Mouse (Mus musculus): Measurements from ENCODE around the gene Tmbim4. TPM values are rescaled to one million over a fixed set of nuclear protein-coding genes. Genes with fewer than 3 reads are reported as not detected.

Gene Tmbim4
- 111 and 114 TPM in 2 replicates for polyA plus RNA-seq (2014; fragmentation: Nextera tagmentation; extraction: Ambion mirVana)

DNA sequence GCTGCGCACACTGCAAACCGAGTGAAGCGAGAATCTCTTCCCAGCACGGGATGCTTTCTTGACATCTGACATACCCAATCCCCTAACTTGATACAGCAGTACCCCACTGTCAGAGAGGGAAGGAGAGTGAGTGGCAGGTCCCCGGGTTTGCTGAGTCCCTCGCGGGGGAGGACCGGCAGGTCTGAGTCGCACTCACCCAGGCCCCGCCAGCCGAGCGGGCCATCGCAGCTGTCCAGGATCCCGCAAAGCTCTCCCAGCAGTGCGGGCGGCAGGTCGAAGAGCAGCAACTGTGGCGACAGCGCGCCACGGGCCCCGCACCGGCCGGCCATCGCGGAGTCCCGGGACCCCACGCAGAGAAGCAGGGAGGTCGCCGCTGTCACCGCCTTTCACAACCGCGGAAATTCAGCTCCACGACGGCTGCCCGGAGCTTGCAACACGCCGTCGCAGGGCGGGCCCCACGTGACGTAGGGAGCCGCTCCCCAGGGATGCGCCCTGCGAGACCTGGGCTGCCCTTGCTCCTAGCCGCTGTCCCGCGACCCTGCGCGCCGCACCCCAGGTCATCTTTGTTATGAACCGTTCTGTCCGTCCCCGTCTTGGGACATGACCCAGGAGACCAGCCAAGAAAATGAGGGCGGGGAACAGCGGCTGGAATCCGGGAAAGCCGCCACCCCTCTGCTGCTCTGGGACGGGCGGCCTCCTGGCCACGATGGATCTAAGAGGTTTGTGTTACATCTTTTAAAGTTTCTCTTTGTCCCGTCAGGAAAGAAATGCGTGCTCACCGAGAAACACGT, at the start of gene Tmbim4:
TSS of gene Tmbim4 (plus strand) at position 460 of the 791 bp plus-strand sequence.
- Histone ChIP-seq H3K4me2 (peak within 1 kb of the TSS; percentile 99), H3K27ac (ENCODE audit: low read depth, low read length) (no peak within 1 kb of the TSS), H3K4me3 (ENCODE audit: low read depth, low read length) (peak within 1 kb of the TSS; percentile 64), H3K36me3 (ENCODE audit: control insufficient read depth, insufficient read depth, low read length) (no peaks in the 10 kb centered on the region), H3K9ac (ENCODE audit: low read depth, low read length) (peak within 1 kb of the TSS; percentile 58), H3K4me1 (replicated peaks; ENCODE audit: control insufficient read depth, insufficient read depth, low read length) (no peaks in the 10 kb centered on the region; the same call in none of the 2 replicates), H3K9me3 (ENCODE audit: control insufficient read depth, low read length) (no peaks in the 10 kb centered on the region), H3K27me3 (replicated peaks; ENCODE audit: control insufficient read depth, insufficient read depth, low read length) (peaks cover 11% of the 10 kb centered on the region)
- DNase-seq (ENCODE audit: low spot score) (peak; percentile 62), ATAC-seq (replicated peaks; ENCODE audit: low FRiP score) (peak; percentile 77)
- 2% methylated on average over 65 of the region's 65 CpGs for WGBS

DNA sequence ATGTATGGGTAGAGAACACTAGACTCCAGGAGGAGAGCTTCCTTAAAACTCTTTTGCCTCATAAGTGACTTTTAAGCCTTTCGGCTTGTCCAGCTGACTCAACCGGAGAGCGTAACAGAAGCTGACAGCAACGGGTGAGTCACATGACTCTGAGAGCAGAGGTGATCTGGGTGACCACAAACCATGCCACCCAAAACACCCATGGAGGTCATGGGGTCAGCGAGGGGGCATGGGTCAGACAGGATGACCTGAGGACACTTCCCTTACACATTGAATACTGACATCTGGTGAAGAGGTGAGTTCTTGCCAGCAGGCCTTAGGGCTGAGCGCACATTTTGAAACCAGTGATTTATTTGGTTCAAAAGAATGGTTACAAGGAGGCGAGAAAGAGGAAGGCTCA, 49.7 kb upstream of the Tmbim4 start:
- 87% methylated on average over 7 of the region's 7 CpGs for WGBS
- ATAC-seq (replicated peaks; ENCODE audit: low FRiP score) (no peak), DNase-seq (ENCODE audit: low spot score) (no peak)
- Histone ChIP-seq H3K9ac (ENCODE audit: low read depth, low read length) (no peak overlapping the region), H3K27me3 (replicated peaks; ENCODE audit: control insufficient read depth, insufficient read depth, low read length) (no peaks in the 10 kb centered on the region), H3K9me3 (ENCODE audit: control insufficient read depth, low read length) (peaks cover 3% of the 10 kb centered on the region; the same call in 1 of the 2 replicates), H3K4me2 (no peak overlapping the region), H3K27ac (ENCODE audit: low read depth, low read length) (no peak overlapping the region), H3K36me3 (ENCODE audit: control insufficient read depth, insufficient read depth, low read length) (no peaks in the 10 kb centered on the region), H3K4me3 (ENCODE audit: low read depth, low read length) (no peak overlapping the region), H3K4me1 (replicated peaks; ENCODE audit: control insufficient read depth, insufficient read depth, low read length) (no peaks in the 10 kb centered on the region)

DNA sequence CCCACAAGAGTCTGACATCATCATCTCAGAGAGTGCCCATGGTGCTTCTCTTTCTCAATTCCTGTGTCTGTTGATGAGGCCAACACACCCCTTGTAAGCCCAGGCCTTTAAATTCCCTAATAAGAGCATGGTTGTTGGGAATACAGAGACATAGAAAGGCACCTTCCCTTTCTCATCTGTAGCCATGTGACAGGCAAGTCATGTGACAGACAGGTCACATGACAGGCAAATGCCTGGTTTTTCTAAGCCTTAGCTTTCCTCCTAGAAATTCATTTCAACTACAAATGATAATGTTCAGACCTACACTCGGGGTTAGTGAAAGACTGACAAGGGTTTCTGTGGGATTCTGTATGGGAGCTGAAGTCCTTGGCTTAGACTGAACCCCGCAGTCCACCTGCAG, 47.5 kb upstream of the Tmbim4 start:
- ATAC-seq (replicated peaks; ENCODE audit: low FRiP score) = no peak

DNA sequence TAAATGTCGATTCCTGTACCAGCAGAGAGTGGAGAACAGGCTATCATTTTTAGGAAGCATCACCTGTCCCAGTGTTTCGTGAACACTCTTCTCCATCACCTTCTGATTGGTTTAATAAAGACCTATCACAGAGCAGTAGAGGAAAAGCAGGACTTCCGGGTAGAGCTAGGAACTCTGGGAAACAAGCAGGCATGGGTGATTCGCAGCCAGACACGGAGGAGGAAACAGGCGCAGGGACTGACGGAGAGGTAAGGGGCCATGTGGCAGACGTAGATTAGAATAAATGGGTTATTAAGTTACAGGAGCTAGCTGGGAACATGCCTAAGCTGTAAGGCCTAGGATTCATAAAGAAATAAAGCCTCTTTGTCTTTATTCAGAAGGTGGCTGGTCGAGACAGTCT, 40.9 kb upstream of the Tmbim4 start:
- Histone ChIP-seq H3K9ac (ENCODE audit: low read depth, low read length) (no peak overlapping the region), H3K9me3 (ENCODE audit: control insufficient read depth, low read length) (no peaks in the 10 kb centered on the region), H3K4me2 (no peak overlapping the region), H3K27ac (ENCODE audit: low read depth, low read length) (no peak overlapping the region), H3K27me3 (replicated peaks; ENCODE audit: control insufficient read depth, insufficient read depth, low read length) (no peaks in the 10 kb centered on the region), H3K36me3 (ENCODE audit: control insufficient read depth, insufficient read depth, low read length) (no peaks in the 10 kb centered on the region; the same call in 1 of the 2 replicates), H3K4me3 (ENCODE audit: low read depth, low read length) (no peak overlapping the region), H3K4me1 (replicated peaks; ENCODE audit: control insufficient read depth, insufficient read depth, low read length) (no peaks in the 10 kb centered on the region)
- 81% methylated on average over 9 of the region's 9 CpGs for WGBS
- ATAC-seq (replicated peaks; ENCODE audit: low FRiP score) (no peak), DNase-seq (ENCODE audit: low spot score) (no peak)

More for the DNA sequence above, 47.5 kb upstream of the Tmbim4 start:
- 80% methylated on average over 2 of the region's 2 CpGs for WGBS
- DNase-seq (ENCODE audit: low spot score) = no peak
- no peak overlapping the region for H3K4me3 ChIP-seq (ENCODE audit: low read depth, low read length)
- H3K9me3 ChIP-seq (ENCODE audit: control insufficient read depth, low read length) = peaks cover 3% of the 10 kb centered on the region; the same call in 1 of the 2 replicates
- no peak overlapping the region for H3K27ac ChIP-seq (ENCODE audit: low read depth, low read length)
- H3K27me3 ChIP-seq (replicated peaks; ENCODE audit: control insufficient read depth, insufficient read depth, low read length) = no peaks in the 10 kb centered on the region
- H3K36me3 ChIP-seq (ENCODE audit: control insufficient read depth, insufficient read depth, low read length) = no peaks in the 10 kb centered on the region
- H3K9ac ChIP-seq (ENCODE audit: low read depth, low read length) = no peak overlapping the region
- no peaks in the 10 kb centered on the region for H3K4me1 ChIP-seq (replicated peaks; ENCODE audit: control insufficient read depth, insufficient read depth, low read length)
- H3K4me2 ChIP-seq = no peak overlapping the region

DNA sequence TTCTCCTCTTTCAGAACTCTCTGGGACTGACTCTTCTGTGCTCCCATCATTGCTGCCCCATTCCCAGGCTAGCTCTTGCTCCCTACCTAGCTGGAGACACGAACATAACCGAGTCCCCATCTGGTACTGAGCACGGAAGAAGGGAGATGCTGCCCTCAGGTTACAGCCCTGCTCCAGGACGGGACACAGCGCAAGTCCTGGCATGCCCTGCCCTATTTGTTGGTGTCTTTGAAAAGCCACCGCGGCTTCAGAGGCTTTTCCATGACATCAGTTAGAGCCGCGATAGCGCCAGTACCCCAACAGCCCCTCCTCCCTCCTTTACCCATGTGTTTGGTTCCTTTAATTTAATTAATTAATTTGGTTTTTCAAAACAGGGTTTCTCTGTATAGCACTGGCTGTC, 38.5 kb upstream of the Tmbim4 start:
- Histone ChIP-seq H3K9me3 (ENCODE audit: control insufficient read depth, low read length) (no peaks in the 10 kb centered on the region), H3K36me3 (ENCODE audit: control insufficient read depth, insufficient read depth, low read length) (no peaks in the 10 kb centered on the region; the same call in 1 of the 2 replicates), H3K4me1 (replicated peaks; ENCODE audit: control insufficient read depth, insufficient read depth, low read length) (no peaks in the 10 kb centered on the region; the same call in 1 of the 2 replicates), H3K27me3 (replicated peaks; ENCODE audit: control insufficient read depth, insufficient read depth, low read length) (no peaks in the 10 kb centered on the region), H3K27ac (ENCODE audit: low read depth, low read length) (no peak overlapping the region), H3K9ac (ENCODE audit: low read depth, low read length) (no peak overlapping the region), H3K4me2 (no peak overlapping the region), H3K4me3 (ENCODE audit: low read depth, low read length) (no peak overlapping the region)
- no peak for ATAC-seq (replicated peaks; ENCODE audit: low FRiP score)
- WGBS = 79% methylated on average over 10 of the region's 10 CpGs
- no peak for DNase-seq (ENCODE audit: low spot score)

DNA sequence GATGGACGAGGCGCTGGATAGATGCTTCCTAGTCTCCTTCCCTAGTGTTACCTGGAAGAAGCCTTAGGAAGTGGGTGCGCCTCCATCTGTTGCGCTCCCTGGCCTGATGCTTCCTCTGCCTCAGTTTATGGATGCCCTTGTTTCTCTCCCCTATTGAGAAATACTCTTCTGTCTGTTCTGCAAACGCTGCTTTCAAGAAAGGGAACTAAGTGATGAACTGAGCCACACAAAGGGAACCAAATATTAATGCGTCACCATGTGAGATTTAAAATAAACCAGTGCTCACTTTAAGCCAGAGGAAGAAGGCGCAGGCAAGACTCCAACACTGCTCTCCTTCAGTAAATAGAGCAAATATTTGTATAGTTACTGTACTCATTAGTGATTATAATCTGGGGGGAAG, 37.9 kb upstream of the Tmbim4 start:
- H3K27ac ChIP-seq (ENCODE audit: low read depth, low read length) = no peak overlapping the region
- WGBS = 79% methylated on average over 7 of the region's 7 CpGs
- no peaks in the 10 kb centered on the region for H3K27me3 ChIP-seq (replicated peaks; ENCODE audit: control insufficient read depth, insufficient read depth, low read length)
- no peak overlapping the region for H3K4me3 ChIP-seq (ENCODE audit: low read depth, low read length)
- no peak overlapping the region for H3K9ac ChIP-seq (ENCODE audit: low read depth, low read length)
- DNase-seq (ENCODE audit: low spot score) = no peak
- no peak overlapping the region for H3K4me2 ChIP-seq
- no peaks in the 10 kb centered on the region; the same call in 1 of the 2 replicates for H3K36me3 ChIP-seq (ENCODE audit: control insufficient read depth, insufficient read depth, low read length)
- ATAC-seq (replicated peaks; ENCODE audit: low FRiP score) = no peak
- H3K9me3 ChIP-seq (ENCODE audit: control insufficient read depth, low read length) = no peaks in the 10 kb centered on the region
- peaks cover 1% of the 10 kb centered on the region for H3K4me1 ChIP-seq (replicated peaks; ENCODE audit: control insufficient read depth, insufficient read depth, low read length)

DNA sequence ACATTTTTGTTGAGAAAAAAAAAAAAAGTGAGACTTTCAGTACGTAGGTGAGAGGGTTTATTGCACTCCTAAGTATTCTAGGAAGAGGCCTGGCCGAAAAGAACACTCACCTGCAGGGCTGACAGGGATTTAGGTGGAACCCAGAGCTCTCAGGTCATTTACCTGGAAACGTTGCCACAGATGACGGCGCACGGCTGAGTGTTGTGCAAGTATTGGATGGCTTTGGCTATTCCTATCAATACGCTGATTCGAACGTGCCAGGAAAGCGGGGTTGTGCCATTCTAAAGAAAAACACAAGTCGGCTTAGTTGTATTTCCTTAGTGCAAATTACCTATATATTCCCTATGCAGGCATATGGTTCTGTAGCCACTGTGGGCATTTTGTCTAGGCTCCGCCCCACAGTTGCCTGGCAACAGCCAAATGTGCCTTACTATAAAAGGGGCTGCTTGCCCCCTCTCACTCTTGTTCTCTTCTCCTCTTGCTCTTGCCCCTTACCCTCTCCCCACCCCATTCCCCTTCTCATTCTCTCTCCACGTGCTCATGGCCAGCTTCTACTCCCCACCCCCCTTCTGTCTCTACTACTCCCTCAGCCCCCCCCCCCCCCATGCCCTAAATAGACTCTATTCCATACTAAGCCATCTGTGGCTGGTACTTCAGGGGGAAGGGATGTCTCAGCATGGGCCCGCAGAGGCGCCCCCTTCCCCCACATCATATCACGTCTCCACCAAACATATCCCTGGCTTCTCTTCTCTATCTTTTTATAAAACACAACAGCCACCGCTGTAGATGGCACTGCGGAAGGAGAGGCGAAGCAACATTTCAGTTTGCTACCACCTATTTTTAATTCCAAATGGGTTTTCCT, 36.2 kb upstream of the Tmbim4 start:
- 85% methylated on average over 19 of the region's 19 CpGs for WGBS
- no peaks in the 10 kb centered on the region for H3K27me3 ChIP-seq (replicated peaks; ENCODE audit: control insufficient read depth, insufficient read depth, low read length)
- H3K27ac ChIP-seq (ENCODE audit: low read depth, low read length) = no peak overlapping the region
- no peaks in the 10 kb centered on the region; the same call in 1 of the 2 replicates for H3K36me3 ChIP-seq (ENCODE audit: control insufficient read depth, insufficient read depth, low read length)
- H3K4me1 ChIP-seq (replicated peaks; ENCODE audit: control insufficient read depth, insufficient read depth, low read length) = peaks cover 10% of the 10 kb centered on the region
- DNase-seq (ENCODE audit: low spot score) (no peak), ATAC-seq (replicated peaks; ENCODE audit: low FRiP score) (no peak)
- no peak overlapping the region for H3K4me3 ChIP-seq (ENCODE audit: low read depth, low read length)
- no peaks in the 10 kb centered on the region for H3K9me3 ChIP-seq (ENCODE audit: control insufficient read depth, low read length)
- H3K4me2 ChIP-seq = no peak overlapping the region
- no peak overlapping the region for H3K9ac ChIP-seq (ENCODE audit: low read depth, low read length)

DNA sequence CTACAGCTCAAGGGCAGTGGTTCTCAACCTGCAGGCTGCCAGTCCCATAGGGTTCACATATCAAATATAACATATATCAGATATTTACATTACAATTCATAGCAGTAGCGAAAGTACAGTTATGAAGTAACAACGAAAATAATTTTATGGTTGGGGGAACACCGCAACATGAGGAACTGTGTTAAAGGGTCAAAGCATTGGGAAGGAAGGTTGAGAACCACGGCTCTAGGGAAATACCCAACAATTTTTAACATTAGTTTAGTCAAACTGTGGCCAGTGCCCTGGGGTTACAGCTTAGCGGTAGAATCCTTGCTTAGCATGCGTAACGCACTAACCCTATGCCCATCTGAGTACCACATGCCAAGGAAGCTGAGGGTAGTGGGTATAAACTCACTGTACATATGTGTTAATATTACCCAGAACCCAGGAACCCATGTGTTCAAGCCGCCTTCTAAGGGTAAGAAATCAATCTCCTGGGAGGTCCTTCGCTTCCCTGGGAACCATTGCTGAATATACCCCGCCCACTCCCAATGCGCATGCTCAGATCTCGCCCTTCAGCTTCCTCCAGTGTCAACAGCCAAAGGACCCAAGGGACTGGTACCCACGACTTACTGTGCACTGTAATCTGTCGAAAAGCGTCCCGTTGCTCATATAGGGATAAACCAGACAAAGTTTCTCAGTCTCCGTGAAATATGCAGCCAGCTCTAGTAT, 35.4 kb upstream of the Tmbim4 start:
- Histone ChIP-seq H3K27me3 (replicated peaks; ENCODE audit: control insufficient read depth, insufficient read depth, low read length) (no peaks in the 10 kb centered on the region), H3K4me1 (replicated peaks; ENCODE audit: control insufficient read depth, insufficient read depth, low read length) (peaks cover 10% of the 10 kb centered on the region), H3K27ac (ENCODE audit: low read depth, low read length) (no peak overlapping the region), H3K9me3 (ENCODE audit: control insufficient read depth, low read length) (no peaks in the 10 kb centered on the region), H3K4me3 (ENCODE audit: low read depth, low read length) (no peak overlapping the region), H3K36me3 (ENCODE audit: control insufficient read depth, insufficient read depth, low read length) (no peaks in the 10 kb centered on the region; the same call in 1 of the 2 replicates), H3K4me2 (no peak overlapping the region), H3K9ac (ENCODE audit: low read depth, low read length) (no peak overlapping the region)
- 87% methylated on average over 17 of the region's 17 CpGs for WGBS
- DNase-seq (ENCODE audit: low spot score) (no peak), ATAC-seq (replicated peaks; ENCODE audit: low FRiP score) (no peak)
